Mouse (Mus musculus) 3T3-L1 (cell line): ENCODE measurements at regions not wholly inside any gene's neighbourhood (a gene's known extent, or its start where the extent isn't known, plus 50 kb on each side); places are given as distances from the start of the nearest gene placed in this dataset.

Source experiments
- DNase-seq: peaks from one replicate; pipeline ENCODE4 v3.0.0-alpha.2; 2015; ENCODE audit warnings: low read depth, low spot score

DNA sequence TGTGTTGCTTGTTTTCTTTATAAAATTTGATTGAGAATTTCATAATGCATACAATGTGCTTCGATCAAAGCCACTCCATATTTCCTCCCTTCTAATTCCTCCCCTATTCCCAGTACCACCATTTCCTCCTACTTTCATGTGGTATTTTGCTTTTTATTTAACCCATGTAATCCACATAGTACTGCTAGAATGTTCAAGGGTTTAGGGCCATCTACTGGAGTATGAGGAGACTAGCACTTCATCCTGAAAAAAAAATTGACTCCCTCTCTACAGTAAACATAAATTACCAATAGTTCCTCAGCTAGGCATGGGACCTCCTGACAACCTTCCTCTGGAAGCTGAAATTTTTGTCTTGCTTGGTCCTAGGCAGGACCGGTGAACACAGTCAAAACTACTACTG lies 163.0 kb downstream of the Gpr165 start:
- peak; percentile 14 for DNase-seq

DNA sequence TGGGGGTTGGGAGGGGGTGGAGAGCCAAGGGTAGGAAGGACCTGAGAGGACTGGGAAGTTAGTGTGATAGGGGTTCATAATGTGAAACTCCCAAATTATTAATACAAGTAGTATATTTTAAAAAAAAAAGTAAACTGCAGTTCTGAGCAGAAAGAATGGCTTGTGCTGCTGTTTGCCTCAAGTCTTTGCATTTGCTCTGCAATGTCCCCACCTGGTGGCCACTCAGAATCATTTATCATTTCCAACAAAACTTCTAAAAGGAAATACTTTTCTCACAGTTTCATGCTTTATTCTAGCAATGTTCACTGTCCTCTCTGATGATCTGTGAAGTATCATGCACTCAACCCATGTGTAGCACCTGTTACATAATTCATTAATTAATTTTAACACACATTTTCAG lies 165.5 kb downstream of the Gpr165 start:
- DNase-seq: peak; percentile 45

DNA sequence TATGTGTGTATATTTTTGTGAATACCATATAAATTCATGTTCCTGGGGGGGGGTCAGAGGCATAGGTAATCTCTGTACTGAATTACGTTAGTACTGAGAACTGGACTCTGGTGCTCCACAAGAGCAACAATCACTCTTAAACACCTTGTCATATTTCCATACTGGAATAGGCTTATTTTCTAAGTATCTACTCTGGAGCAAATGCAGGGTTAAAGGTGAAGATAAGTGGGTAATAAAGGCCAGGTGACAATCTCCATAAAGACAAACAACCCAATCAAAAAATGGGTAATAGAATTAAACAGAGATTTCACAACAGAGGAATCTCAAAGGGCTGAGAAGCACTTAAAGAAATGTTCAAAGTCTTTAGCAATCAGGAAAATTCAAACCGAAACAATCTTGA lies 165.9 kb downstream of the Gpr165 start:
- DNase-seq: no peak

DNA sequence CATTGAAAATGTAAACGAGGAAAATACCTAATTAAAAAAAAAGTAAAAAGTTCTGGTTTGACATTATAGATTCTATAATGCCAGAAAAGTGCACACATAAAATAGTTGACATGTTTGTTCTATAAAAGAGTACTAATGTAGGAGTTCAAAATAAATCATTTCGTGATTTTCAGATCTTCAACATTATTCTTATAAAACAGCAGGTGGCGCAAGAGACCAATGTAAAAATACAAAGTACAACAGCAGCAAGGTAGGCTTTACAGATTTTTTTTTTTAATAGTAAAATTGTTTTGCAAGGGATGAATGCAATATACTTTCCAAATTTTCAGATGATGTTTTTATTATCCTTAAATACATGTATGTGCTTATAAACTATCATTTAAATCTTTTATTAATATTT lies 171.8 kb upstream of the Pgr15l start:
- DNase-seq: peak; percentile 61
